Mouse (Mus musculus): Measurements from ENCODE around the gene Cass4. TPM values are rescaled to one million over a fixed set of nuclear protein-coding genes. Genes with fewer than 3 reads are reported as not detected.

Cass4 gene
- polyA plus RNA-seq, 1 experiment from 2014 or later = 0.16 TPM

- Histone ChIP-seq H3K4me1 (ENCODE audit: control insufficient read depth, insufficient read depth, low read length) (no peaks in the 10 kb centered on the region), H3K36me3 (ENCODE audit: control insufficient read depth, insufficient read depth, low read length) (peaks cover 57% of the 10 kb centered on the region), H3K9ac (replicated peaks; ENCODE audit: low read depth, low read length) (no peak overlapping the region), H3K27me3 (ENCODE audit: control insufficient read depth, insufficient read depth, low read length) (no peaks in the 10 kb centered on the region), H3K4me3 (ENCODE audit: low read depth, low read length) (no peak overlapping the region), H3K4me2 (ENCODE audit: low read depth, low read length) (no peak overlapping the region), H3K27ac (ENCODE audit: low read depth, low read length) (no peak overlapping the region), H3K9me3 (ENCODE audit: control insufficient read depth, low read length) (no peaks in the 10 kb centered on the region)
- no peak for ATAC-seq (ENCODE audit: low read depth)
- 96% methylated on average over 17 of the region's 17 CpGs for WGBS
These were observed 13.1 kb upstream of the Cass4 start for GRCm38 (mm10) chr2:172380513-172380912.

GRCm38 (mm10) chr2:172381341-172381740 is 12.3 kb upstream of the Cass4 start:
- no peak overlapping the region for H3K4me3 ChIP-seq (ENCODE audit: low read depth, low read length)
- WGBS = 96% methylated on average over 11 of the region's 11 CpGs
- no peak for ATAC-seq (ENCODE audit: low read depth)
- no peaks in the 10 kb centered on the region for H3K27me3 ChIP-seq (ENCODE audit: control insufficient read depth, insufficient read depth, low read length)
- H3K4me2 ChIP-seq (ENCODE audit: low read depth, low read length) = no peak overlapping the region
- no peak overlapping the region for H3K9ac ChIP-seq (replicated peaks; ENCODE audit: low read depth, low read length)
- no peaks in the 10 kb centered on the region for H3K9me3 ChIP-seq (ENCODE audit: control insufficient read depth, low read length)
- no peak overlapping the region for H3K27ac ChIP-seq (ENCODE audit: low read depth, low read length)
- H3K4me1 ChIP-seq (ENCODE audit: control insufficient read depth, insufficient read depth, low read length) = no peaks in the 10 kb centered on the region
- peaks cover 48% of the 10 kb centered on the region for H3K36me3 ChIP-seq (ENCODE audit: control insufficient read depth, insufficient read depth, low read length)

- Histone ChIP-seq H3K27me3 (ENCODE audit: control insufficient read depth, insufficient read depth, low read length) (no peaks in the 10 kb centered on the region), H3K4me1 (ENCODE audit: control insufficient read depth, insufficient read depth, low read length) (no peaks in the 10 kb centered on the region), H3K27ac (ENCODE audit: low read depth, low read length) (no peak overlapping the region), H3K4me3 (ENCODE audit: low read depth, low read length) (no peak overlapping the region), H3K4me2 (ENCODE audit: low read depth, low read length) (no peak overlapping the region), H3K9me3 (ENCODE audit: control insufficient read depth, low read length) (no peaks in the 10 kb centered on the region), H3K9ac (replicated peaks; ENCODE audit: low read depth, low read length) (no peak overlapping the region), H3K36me3 (ENCODE audit: control insufficient read depth, insufficient read depth, low read length) (peaks cover 47% of the 10 kb centered on the region)
- WGBS = 90% methylated on average over 12 of the region's 12 CpGs
- ATAC-seq (ENCODE audit: low read depth) = no peak
These were observed 11.7 kb upstream of the Cass4 start for GRCm38 (mm10) chr2:172381898-172382297.

GRCm38 (mm10) chr2:172384715-172385114 is 8.9 kb upstream of the Cass4 start:
- no peak overlapping the region for H3K27ac ChIP-seq (ENCODE audit: low read depth, low read length)
- no peak overlapping the region for H3K4me2 ChIP-seq (ENCODE audit: low read depth, low read length)
- H3K9ac ChIP-seq (replicated peaks; ENCODE audit: low read depth, low read length) = no peak overlapping the region
- no peaks in the 10 kb centered on the region for H3K27me3 ChIP-seq (ENCODE audit: control insufficient read depth, insufficient read depth, low read length)
- ATAC-seq (ENCODE audit: low read depth) = no peak
- H3K9me3 ChIP-seq (ENCODE audit: control insufficient read depth, low read length) = no peaks in the 10 kb centered on the region
- no peak overlapping the region for H3K4me3 ChIP-seq (ENCODE audit: low read depth, low read length)
- no peaks in the 10 kb centered on the region for H3K4me1 ChIP-seq (ENCODE audit: control insufficient read depth, insufficient read depth, low read length)
- H3K36me3 ChIP-seq (ENCODE audit: control insufficient read depth, insufficient read depth, low read length) = peaks cover 23% of the 10 kb centered on the region
- WGBS = 99% methylated on average over 3 of the region's 3 CpGs

GRCm38 (mm10) chr2:172390341-172390740 is 3.3 kb upstream of the Cass4 start:
- H3K9ac ChIP-seq (replicated peaks; ENCODE audit: low read depth, low read length) = no peak overlapping the region
- H3K4me2 ChIP-seq (ENCODE audit: low read depth, low read length) = no peak overlapping the region
- no peaks in the 10 kb centered on the region for H3K9me3 ChIP-seq (ENCODE audit: control insufficient read depth, low read length)
- H3K36me3 ChIP-seq (ENCODE audit: control insufficient read depth, insufficient read depth, low read length) = no peaks in the 10 kb centered on the region
- no peak overlapping the region for H3K27ac ChIP-seq (ENCODE audit: low read depth, low read length)
- no peak for ATAC-seq (ENCODE audit: low read depth)
- no peak overlapping the region for H3K4me3 ChIP-seq (ENCODE audit: low read depth, low read length)
- H3K27me3 ChIP-seq (ENCODE audit: control insufficient read depth, insufficient read depth, low read length) = no peaks in the 10 kb centered on the region
- 32% methylated on average over 6 of the region's 6 CpGs for WGBS
- H3K4me1 ChIP-seq (ENCODE audit: control insufficient read depth, insufficient read depth, low read length) = no peaks in the 10 kb centered on the region

- 82% methylated on average over 10 of the region's 10 CpGs for WGBS
- H3K9ac ChIP-seq (replicated peaks; ENCODE audit: low read depth, low read length) = no peak overlapping the region
These were observed 1.5 kb upstream of the Cass4 start for GRCm38 (mm10) chr2:172392041-172392521.

GRCm38 (mm10) chr2:172394052-172394392 is 428 bp downstream of the Cass4 start:
- 74% methylated on average over 2 of the region's 2 CpGs for WGBS
- Histone ChIP-seq H3K4me2 (ENCODE audit: low read depth, low read length) (no peak overlapping the region), H3K4me1 (ENCODE audit: control insufficient read depth, insufficient read depth, low read length) (no peaks in the 10 kb centered on the region)

More at GRCm38 (mm10) chr2:172392041-172392521, 1.5 kb upstream of the Cass4 start:
- Histone ChIP-seq H3K4me1 (ENCODE audit: control insufficient read depth, insufficient read depth, low read length) (no peaks in the 10 kb centered on the region), H3K4me2 (ENCODE audit: low read depth, low read length) (no peak overlapping the region), H3K4me3 (ENCODE audit: low read depth, low read length) (no peak overlapping the region), H3K27ac (ENCODE audit: low read depth, low read length) (no peak overlapping the region), H3K36me3 (ENCODE audit: control insufficient read depth, insufficient read depth, low read length) (no peaks in the 10 kb centered on the region), H3K27me3 (ENCODE audit: control insufficient read depth, insufficient read depth, low read length) (no peaks in the 10 kb centered on the region), H3K9me3 (ENCODE audit: control insufficient read depth, low read length) (no peaks in the 10 kb centered on the region)
- ATAC-seq (ENCODE audit: low read depth) = no peak

GRCm38 (mm10) chr2:172394671-172395070 is 1.1 kb downstream of the Cass4 start:
- H3K4me3 ChIP-seq (ENCODE audit: low read depth, low read length) = no peak overlapping the region
- H3K9me3 ChIP-seq (ENCODE audit: control insufficient read depth, low read length) = no peaks in the 10 kb centered on the region
- no peaks in the 10 kb centered on the region for H3K36me3 ChIP-seq (ENCODE audit: control insufficient read depth, insufficient read depth, low read length)
- H3K27ac ChIP-seq (ENCODE audit: low read depth, low read length) = no peak overlapping the region
- ATAC-seq (ENCODE audit: low read depth) = no peak
- no peaks in the 10 kb centered on the region for H3K27me3 ChIP-seq (ENCODE audit: control insufficient read depth, insufficient read depth, low read length)
- no peak overlapping the region for H3K9ac ChIP-seq (replicated peaks; ENCODE audit: low read depth, low read length)
- H3K4me1 ChIP-seq (ENCODE audit: control insufficient read depth, insufficient read depth, low read length) = no peaks in the 10 kb centered on the region
- WGBS = 67% methylated on average over 4 of the region's 4 CpGs
- no peak overlapping the region for H3K4me2 ChIP-seq (ENCODE audit: low read depth, low read length)

More at GRCm38 (mm10) chr2:172394052-172394392, 428 bp downstream of the Cass4 start:
- H3K4me3 ChIP-seq (ENCODE audit: low read depth, low read length) = no peak overlapping the region
- H3K27ac ChIP-seq (ENCODE audit: low read depth, low read length) = no peak overlapping the region
- no peaks in the 10 kb centered on the region for H3K9me3 ChIP-seq (ENCODE audit: control insufficient read depth, low read length)
- no peaks in the 10 kb centered on the region for H3K27me3 ChIP-seq (ENCODE audit: control insufficient read depth, insufficient read depth, low read length)
- no peak overlapping the region for H3K9ac ChIP-seq (replicated peaks; ENCODE audit: low read depth, low read length)
- no peak for ATAC-seq (ENCODE audit: low read depth)
- H3K36me3 ChIP-seq (ENCODE audit: control insufficient read depth, insufficient read depth, low read length) = no peaks in the 10 kb centered on the region

- no peak overlapping the region for H3K27ac ChIP-seq (ENCODE audit: low read depth, low read length)
- no peaks in the 10 kb centered on the region for H3K36me3 ChIP-seq (ENCODE audit: control insufficient read depth, insufficient read depth, low read length)
- no peak overlapping the region for H3K9ac ChIP-seq (replicated peaks; ENCODE audit: low read depth, low read length)
- no peaks in the 10 kb centered on the region for H3K4me1 ChIP-seq (ENCODE audit: control insufficient read depth, insufficient read depth, low read length)
- no peaks in the 10 kb centered on the region for H3K9me3 ChIP-seq (ENCODE audit: control insufficient read depth, low read length)
- H3K4me3 ChIP-seq (ENCODE audit: low read depth, low read length) = no peak overlapping the region
- no peaks in the 10 kb centered on the region for H3K27me3 ChIP-seq (ENCODE audit: control insufficient read depth, insufficient read depth, low read length)
- 43% methylated on average over 9 of the region's 9 CpGs for WGBS
- H3K4me2 ChIP-seq (ENCODE audit: low read depth, low read length) = no peak overlapping the region
- ATAC-seq (ENCODE audit: low read depth) = no peak
These were observed 2.4 kb downstream of the Cass4 start for GRCm38 (mm10) chr2:172395961-172396360.
